Mouse (Mus musculus): ENCODE measurements around the gene Gm49358.

Gene Gm49358

GRCm38 (mm10) chr10:86814292-86815131 lies 50.7 kb downstream of the Gm49358 start:
- DNase-seq (ENCODE audit: low spot score): peak; percentile 83

GRCm38 (mm10) chr10:86815133-86815532 lies 51.4 kb downstream of the Gm49358 start:
- no peak for DNase-seq (ENCODE audit: low spot score)

- DNase-seq (ENCODE audit: low spot score): no peak
Measured at GRCm38 (mm10) chr10:86819649-86820165, 55.9 kb downstream of the Gm49358 start.

DNA sequence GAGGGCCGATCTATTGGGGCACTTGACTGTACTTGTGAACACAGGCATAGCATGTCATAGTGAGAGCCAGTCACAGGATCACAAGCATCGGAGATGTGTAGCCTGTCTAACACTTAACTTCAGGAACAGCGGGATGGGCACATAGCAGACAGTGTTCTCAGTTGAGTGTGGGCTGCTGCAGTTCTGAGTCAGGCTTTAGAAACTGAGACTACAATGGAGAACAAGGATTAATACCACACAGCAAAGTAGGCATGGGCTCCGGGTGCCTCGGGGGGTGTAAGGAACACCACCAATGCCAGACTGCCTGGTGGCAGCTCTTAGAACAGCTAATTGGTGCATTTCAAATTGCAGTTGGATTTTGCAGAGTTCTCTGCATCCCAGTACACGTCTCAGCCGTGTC lies 57.2 kb downstream of the Gm49358 start:
- DNase-seq (ENCODE audit: low spot score): no peak

GRCm38 (mm10) chr10:86824093-86824492 lies 60.3 kb downstream of the Gm49358 start:
- DNase-seq (ENCODE audit: low spot score): no peak

DNA sequence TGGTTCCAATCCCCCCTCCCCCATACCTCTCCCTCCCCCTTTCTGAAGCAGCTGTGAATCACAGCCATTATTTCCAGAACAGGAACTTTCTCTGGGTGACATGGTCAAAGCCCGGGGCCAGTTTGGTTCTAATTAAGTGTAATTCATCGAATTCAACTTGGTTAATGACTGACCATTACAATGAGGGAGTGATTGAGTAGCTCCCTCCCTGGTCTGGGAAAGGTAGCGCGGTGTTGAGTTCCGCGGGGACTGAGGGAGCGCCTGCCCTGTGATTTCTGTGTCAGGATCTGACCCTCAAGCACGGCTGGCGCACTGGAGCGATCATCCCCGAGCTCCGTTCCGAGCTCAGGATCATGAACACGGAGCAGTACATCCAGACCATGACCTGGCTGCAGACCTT lies 61.1 kb downstream of the Gm49358 start:
- no peak for DNase-seq (ENCODE audit: low spot score)

DNA sequence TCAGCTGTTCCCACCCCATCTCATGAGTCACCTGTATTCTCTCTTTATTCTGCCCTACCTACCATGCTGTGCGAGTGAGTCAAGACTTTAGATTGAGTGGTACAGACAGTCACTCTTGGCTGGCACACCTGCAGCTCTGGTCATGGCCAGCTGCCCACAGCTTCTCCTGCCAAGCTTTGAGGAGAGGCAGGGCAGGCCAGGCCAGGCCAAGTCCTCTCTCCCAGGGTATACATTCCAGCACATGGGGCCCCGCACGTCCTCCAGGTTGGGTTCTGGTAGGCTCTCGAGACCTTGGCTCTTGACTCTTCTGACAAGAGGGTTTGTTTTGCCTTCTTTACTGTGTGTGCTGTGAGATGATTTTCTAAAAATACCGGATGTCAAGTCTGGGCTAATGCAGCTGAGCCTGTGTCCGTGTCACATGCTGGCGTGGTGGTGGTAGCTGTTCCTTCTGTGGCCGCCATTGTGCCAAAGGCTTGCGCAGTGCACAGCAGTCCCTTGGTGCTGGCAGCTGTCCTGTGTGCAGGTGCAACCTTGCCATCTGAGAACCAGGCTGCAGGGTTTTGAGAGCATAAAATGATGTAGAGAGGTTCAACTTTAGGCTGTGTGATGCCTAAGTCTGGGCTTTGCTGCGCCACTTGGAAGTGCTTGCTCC lies 62.2 kb downstream of the Gm49358 start:
- no peak for DNase-seq (ENCODE audit: low spot score)

DNA sequence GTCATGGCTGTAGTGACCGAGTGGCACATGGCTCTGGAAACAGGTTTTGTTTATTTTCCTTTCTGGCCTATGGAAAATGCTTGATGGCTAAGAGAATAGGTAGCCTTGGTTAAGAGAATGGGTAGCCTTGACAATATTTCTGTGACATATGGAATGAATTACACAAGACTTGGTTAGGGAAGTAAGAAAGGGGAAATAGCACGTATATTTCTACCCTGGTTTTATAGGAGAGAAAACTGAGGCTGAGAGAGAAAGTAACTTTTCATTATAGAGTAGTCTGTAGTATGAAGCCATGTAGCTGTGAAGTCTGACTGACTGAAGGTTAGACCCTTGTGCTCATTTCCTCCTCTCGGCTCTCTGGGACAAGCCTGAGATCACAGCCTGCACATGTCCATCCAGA lies 63.2 kb downstream of the Gm49358 start:
- no peak for DNase-seq (ENCODE audit: low spot score)

DNA sequence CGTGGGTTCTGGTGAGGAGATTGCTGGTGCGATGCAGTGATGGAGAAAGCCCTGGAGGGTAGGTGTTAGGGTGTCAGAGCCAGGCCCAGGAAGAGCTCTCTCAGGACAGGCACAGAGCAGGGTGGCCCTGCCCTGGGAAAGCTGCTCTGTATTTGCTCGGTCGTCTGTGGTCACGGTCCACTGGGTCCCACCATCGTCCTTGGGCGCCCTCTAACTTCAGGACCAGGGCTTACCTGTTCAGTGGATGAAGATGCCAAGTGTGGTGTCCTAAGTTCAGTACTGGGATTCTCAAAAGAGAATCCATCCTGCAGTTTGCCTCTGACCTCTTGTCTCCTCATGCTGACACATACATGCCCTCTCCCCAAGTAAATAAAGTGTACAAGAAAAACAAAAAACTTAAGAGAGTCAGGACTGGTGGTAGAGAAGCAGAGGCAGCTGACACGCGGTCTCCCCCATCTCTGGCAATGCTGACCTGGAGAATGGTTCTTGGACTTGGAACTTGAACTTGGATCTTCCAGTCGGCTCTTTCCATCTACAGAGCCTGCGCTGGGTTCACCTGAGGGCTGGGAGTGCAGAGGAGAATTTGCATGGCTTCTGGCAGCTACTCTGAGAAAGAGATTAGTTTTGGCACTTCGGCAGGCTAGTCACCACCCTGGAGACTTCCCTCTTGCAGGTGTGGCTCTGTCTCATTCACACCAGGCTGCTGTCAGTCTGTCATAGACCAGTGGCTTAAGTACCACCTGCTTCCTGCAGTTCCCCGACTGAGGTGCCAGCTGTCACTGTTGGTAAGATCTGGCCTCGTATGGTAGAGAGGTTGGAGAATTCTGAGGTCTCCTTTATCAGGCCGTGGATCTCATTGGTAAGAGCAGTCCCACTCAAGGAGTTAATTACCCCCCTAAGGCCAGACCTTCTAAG lies 64.7 kb downstream of the Gm49358 start:
- DNase-seq (ENCODE audit: low spot score): no peak

GRCm38 (mm10) chr10:86829515-86829914 lies 65.7 kb downstream of the Gm49358 start:
- DNase-seq (ENCODE audit: low spot score): no peak

- no peak for DNase-seq (ENCODE audit: low spot score)
Measured at GRCm38 (mm10) chr10:86836784-86837183, 73.0 kb downstream of the Gm49358 start.

GRCm38 (mm10) chr10:86838827-86839226 lies 75.1 kb downstream of the Gm49358 start:
- no peak for DNase-seq (ENCODE audit: low spot score)

GRCm38 (mm10) chr10:86842659-86843058 lies 78.9 kb downstream of the Gm49358 start:
- no peak for DNase-seq (ENCODE audit: low spot score)

GRCm38 (mm10) chr10:86846926-86847467 lies 83.2 kb downstream of the Gm49358 start:
- no peak for DNase-seq (ENCODE audit: low spot score)

- no peak for DNase-seq (ENCODE audit: low spot score)
Measured at GRCm38 (mm10) chr10:86849087-86849486, 85.3 kb downstream of the Gm49358 start.

GRCm38 (mm10) chr10:86849508-86849907 lies 85.7 kb downstream of the Gm49358 start:
- DNase-seq (ENCODE audit: low spot score): no peak

- DNase-seq (ENCODE audit: low spot score): no peak
Measured at GRCm38 (mm10) chr10:86852160-86852559, 88.4 kb downstream of the Gm49358 start.

- no peak for DNase-seq (ENCODE audit: low spot score)
Measured at GRCm38 (mm10) chr10:86853433-86853832, 89.7 kb downstream of the Gm49358 start.

GRCm38 (mm10) chr10:86860396-86860795 lies 96.6 kb downstream of the Gm49358 start:
- DNase-seq (ENCODE audit: low spot score): no peak

DNA sequence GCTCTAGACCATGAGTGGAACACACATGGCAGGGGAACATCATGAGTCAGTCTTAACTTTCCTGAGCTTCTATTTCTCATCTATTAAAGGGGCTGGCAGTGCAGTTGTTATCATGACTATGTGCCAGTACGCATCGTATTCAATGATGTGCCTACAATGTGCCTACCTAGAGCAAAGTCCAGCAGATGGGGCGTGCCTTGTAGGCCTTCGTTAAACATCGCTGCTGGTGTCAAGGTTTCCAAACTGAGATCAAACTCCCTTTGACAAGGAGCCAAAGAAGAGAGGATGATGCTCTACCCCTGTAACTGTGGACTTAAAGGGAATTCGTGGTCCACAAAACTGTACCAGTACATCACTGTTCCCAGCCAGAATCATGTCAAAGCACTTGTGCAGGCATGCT lies 98.7 kb downstream of the Gm49358 start:
- DNase-seq (ENCODE audit: low spot score): no peak

DNA sequence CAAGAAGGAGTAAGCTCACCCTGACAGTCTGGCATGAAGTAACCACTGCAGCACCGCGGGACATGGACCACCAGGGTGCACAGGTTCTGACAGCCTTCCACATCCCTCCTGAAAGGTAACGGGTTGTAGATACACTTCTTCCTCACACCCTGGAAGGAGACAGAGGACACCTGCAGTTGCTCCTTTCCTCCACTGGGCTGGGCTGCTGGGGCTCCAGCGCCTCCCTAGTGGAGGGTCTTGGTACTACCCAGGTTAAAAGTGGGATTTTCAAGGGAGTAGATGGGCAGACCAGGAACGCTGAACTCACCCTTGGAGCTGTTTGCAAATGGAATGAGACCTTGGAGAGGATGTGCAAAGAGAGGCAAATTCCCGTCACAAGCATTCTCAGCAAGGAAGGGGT lies 99.7 kb downstream of the Gm49358 start:
- no peak for DNase-seq (ENCODE audit: low spot score)

GRCm38 (mm10) chr10:86872121-86872520 lies 108.3 kb downstream of the Gm49358 start:
- DNase-seq (ENCODE audit: low spot score): no peak

Data from ovary, adult 18-20 months (tissue).